Mouse (Mus musculus) thymus, postnatal 14 days (tissue): ENCODE measurements around the gene Dcaf11.
A peak's percentile ranks its signal among the peaks of the same experiment; 100 is the strongest.

Source experiments
- DNase-seq: peaks from one replicate; pipeline ENCODE4 v3.0.0; 2021

Dcaf11 gene

DNA sequence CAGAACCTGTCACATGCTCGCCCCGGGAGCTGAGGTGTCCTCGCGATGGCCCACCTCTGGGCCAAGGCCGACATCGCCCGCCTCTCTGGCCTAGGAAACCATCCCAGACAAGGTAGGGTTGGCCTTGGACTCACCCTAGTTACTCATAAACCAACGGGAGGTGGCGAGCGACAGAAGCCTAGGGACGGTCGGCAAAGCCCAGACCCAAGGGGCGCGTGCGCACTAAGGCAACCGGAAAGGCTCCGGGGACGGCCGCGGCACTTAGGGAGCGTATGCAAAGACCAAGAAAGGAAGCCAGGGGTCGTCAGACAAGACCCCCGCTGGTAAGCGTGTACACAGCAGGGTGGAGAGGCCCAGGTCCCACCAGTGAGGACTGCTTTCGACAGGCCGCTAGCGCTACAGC is at the start of gene Dcaf11:
Gene Dcaf11 (plus strand): TSS at position 208 of the 403 bp plus-strand sequence.
- DNase-seq: peak; percentile 91

- no peak for DNase-seq
Observed at GRCm38 (mm10) chr14:55510125-55510731, 49.6 kb upstream of the Dcaf11 start, which contains the start of gene Cpne6. Cpne6 (plus strand) TSS chr14:55510445.

- no peak for DNase-seq
Observed at GRCm38 (mm10) chr14:55511037-55511436, 48.8 kb upstream of the Dcaf11 start.

- no peak for DNase-seq
Observed at GRCm38 (mm10) chr14:55513927-55514326, 45.9 kb upstream of the Dcaf11 start.

DNA sequence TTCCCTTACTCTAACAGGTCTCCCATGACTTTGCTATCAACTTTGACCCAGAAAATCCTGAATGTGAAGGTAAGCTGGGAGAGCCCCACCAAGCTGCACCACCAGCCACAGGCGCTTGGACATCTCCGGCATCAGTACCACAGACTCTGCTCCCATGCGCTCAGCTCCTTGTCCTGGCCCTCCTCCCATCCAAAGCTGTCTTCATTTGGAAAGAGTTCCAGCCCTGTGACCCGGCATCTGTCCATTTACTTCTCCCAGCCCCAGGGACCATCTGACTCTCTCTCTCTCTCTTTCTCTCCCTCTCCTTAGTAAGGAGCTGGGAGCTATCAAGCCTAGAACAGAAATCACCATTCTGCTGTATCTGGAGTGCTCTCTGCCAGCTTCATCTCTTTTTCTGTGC is 44.0 kb upstream of the Dcaf11 start:
- no peak for DNase-seq

- DNase-seq: no peak
Observed at GRCm38 (mm10) chr14:55518897-55519296, 40.9 kb upstream of the Dcaf11 start.

- DNase-seq: no peak
Observed at GRCm38 (mm10) chr14:55519604-55520003, 40.2 kb upstream of the Dcaf11 start.

- no peak for DNase-seq
Observed at GRCm38 (mm10) chr14:55520451-55521361, 39.1 kb upstream of the Dcaf11 start.

DNA sequence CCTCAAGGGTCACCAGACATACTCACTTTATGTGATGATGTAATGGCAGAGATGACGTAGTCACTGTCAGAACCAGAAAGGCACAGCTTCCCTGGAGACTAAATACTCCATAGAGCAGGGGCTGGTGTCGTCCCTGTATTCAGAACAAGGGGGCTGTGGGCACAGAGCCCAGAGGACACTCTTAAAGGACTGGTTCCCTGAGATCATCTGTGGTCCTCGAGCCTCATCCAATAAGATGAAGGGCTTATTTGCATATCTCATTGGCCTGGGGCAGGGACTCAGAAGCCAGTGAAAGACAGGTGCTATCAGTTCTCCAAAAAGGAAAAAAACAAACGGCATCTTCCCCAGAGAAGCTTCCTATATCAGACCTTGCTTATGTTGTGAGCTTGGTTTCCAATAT is 35.7 kb upstream of the Dcaf11 start:
- DNase-seq: no peak

DNA sequence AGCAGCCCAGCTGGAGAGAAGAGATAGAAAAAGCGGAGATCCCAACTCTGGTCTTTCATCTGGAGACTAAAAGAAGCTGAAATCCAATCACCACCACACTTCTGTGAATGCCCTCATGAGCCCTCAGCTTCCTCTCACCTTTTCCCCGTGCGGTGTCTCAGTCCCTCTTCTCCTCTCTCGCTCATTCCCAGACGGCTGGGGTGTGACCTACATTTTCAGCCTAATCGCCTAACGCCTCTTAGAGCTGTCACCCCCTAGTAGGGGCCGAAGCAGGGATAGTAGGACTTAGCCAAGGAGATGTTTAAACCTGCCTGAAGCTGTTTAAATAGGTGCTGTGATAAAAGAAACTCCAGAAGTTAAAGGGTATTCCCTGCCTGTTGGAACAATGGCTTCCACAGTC is 35.0 kb upstream of the Dcaf11 start, which contains the start of gene Nrl:
Gene Nrl (minus strand): TSS at position 197 of the 400 bp plus-strand sequence.
- no peak for DNase-seq

GRCm38 (mm10) chr14:55526674-55527073 is 33.1 kb upstream of the Dcaf11 start:
- DNase-seq: no peak

- DNase-seq: peak; percentile 31
Observed at GRCm38 (mm10) chr14:55527940-55528339, 31.9 kb upstream of the Dcaf11 start.

DNA sequence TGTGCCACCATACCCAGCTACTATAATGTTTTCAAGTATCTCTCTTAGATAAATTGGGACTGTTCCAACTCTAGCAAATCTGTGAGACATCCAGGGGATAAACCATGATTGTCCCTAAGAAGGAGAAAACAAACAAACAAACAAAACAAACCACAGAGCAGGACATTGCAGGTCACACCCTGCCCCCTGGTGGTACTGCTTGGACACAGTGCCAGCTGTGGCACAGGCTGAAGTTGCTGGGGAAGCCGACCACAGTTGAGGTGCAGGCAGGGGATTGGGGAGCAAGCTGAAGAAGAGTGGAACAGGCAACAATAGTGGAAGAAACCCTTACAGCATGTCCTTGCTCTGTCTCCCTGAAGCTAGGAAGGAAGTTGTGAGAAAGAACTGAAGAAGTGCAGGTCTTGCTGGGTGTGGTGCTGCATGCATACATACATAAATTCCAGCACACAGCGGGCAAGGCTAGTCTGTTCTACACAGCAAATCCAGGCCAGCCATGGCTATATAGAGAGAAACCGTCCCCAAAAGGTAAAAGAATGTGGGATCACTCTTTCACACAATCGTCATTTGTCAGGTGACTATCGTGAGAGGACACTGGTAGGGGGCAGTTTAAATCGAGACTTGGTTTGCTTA is 23.6 kb upstream of the Dcaf11 start:
- DNase-seq: peak; percentile 46

- DNase-seq: peak; percentile 35
Observed at GRCm38 (mm10) chr14:55540067-55540786, 19.6 kb upstream of the Dcaf11 start, which contains the start of gene Pck2. Pck2 (plus strand) TSS chr14:55540266.

- DNase-seq: peak; percentile 30
Observed at GRCm38 (mm10) chr14:55540787-55541321, 19.0 kb upstream of the Dcaf11 start.

DNA sequence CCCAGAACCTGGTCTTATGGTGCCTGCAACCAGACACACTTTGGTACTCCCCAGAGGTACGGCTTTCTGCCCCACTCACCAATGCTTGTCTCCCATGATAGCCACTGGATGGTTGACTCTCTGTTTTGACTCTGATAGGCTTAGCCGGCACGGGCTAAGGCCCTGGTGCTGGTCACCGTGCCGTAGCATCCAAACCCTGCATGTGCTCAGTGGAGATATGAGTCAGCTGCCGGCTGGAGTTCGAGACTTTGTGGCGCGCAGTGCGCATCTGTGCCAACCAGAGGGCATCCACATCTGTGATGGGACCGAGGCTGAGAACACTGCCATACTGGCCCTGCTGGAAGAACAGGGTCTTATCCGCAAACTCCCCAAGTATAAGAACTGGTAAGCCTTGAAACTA is 17.5 kb upstream of the Dcaf11 start:
- no peak for DNase-seq

DNA sequence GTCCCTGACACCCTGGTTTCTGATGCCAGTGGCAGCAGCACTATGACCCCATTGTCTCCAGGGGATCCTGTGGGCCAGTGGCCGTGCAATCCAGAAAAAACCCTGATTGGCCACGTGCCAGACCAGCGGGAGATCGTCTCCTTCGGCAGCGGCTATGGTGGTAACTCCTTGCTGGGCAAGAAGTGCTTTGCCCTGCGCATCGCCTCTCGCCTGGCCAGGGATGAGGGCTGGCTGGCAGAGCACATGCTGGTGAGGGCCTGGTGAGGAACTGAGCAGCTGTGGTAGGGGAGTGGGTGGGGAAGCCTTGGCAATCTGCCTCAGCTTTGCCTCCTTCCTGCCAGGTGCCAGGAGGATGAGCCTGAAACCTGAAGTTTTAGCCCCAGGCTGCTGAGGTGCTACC is 15.5 kb upstream of the Dcaf11 start:
- DNase-seq: no peak

- DNase-seq: no peak
Observed at GRCm38 (mm10) chr14:55550191-55550590, 9.6 kb upstream of the Dcaf11 start.

DNA sequence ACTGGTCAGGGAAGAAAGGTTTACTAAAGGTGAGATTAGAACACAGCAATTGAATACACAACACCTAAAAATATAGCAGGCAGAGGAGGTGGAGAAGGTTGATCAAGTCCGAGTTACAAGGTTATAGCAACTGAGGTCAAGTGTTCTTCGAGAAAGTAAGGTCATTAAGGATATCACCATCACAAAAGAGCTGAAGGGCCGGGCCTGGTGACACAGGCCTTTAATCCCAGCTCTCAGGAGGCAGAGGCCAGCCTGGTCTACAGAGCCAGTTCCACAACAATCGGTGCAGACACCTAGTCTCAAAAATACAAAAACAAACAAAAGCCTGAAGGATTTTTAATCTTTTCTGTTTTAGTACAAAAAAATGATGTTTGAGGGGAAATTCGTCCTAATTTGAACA is 8.5 kb upstream of the Dcaf11 start:
- DNase-seq: no peak

DNA sequence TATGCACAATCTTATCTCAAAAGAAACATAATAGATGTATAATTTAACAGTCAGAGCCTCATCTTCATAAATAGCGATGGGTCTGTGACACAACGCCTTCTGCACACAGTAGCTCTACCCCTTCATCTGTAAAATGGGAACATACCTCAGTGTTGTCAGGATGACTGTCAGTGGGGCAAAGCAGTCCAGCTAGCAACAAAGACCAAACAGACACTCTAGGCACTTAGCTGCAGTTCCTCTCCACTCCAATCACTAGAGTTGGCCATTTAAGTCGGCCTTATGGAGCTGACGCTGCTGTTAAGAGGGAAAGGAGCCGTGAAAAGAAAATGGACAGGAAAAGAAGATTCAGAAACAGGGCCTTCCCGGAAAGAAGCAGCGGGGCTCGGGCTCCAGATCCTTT is 8.0 kb upstream of the Dcaf11 start:
- no peak for DNase-seq

DNA sequence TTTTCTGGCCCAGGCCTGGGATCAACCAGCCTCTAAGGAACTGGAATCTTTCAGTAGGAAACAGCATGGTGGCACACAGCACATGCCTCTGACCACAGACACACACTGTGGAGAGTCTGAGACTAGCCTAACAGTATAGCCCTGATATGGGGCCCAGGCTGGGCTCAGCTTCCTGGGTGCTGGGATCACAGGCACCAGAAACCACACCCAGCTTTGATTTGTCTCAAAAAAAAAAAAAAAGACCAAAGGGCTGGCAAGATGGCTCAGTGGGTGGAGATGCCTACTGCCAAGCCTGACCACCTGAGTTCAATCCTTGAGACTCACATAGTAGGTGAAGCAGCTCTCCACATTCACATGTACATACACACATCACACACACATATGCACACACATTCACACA is 5.2 kb upstream of the Dcaf11 start:
- DNase-seq: no peak

DNA sequence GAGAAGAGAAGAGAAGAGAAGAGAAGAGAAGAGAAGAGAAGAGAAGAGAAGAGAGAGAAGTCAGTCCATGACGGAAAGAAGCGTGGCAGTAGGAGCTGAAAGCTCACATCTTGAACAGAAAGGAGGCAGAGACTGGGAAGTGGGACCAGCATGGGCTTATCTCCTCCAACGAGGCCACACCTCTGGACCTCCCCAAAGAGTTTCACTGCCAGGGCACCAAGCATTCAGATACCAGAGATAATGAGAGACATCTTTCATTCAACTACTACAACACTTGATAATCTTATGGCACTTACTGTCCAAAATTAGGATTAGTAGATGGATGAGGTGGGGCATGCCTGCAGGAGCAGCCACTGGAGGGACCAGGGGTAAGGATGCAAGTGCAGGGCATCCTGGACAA is 4.0 kb upstream of the Dcaf11 start:
- no peak for DNase-seq

GRCm38 (mm10) chr14:55557003-55557402 is 2.8 kb upstream of the Dcaf11 start:
- DNase-seq: peak; percentile 71
